Mouse (Mus musculus) splenic B cell, adult 2 months (primary cell): ENCODE data around the gene Pkp4.

Experiments
- DNase-seq: peaks from one replicate; pipeline ENCODE4 v3.0.0-alpha.2; 2011; ENCODE audit warnings: low read depth, low spot score
- H3K27me3 ChIP-seq: 2 replicates; pipeline ENCODE4 v1.6.1; 2012; ENCODE audit warnings: mild to moderate bottlenecking, low read length, moderate library complexity, mixed read lengths; ENCODE audit not compliant: control insufficient read depth, poor library complexity, insufficient read depth, severe bottlenecking
- H3K36me3 ChIP-seq: 2 replicates; pipeline ENCODE4 v1.6.1; 2012; ENCODE audit warnings: mild to moderate bottlenecking, low read length, moderate library complexity, mixed read lengths; ENCODE audit not compliant: control insufficient read depth, poor library complexity, insufficient read depth, severe bottlenecking

The Pkp4 gene

DNA sequence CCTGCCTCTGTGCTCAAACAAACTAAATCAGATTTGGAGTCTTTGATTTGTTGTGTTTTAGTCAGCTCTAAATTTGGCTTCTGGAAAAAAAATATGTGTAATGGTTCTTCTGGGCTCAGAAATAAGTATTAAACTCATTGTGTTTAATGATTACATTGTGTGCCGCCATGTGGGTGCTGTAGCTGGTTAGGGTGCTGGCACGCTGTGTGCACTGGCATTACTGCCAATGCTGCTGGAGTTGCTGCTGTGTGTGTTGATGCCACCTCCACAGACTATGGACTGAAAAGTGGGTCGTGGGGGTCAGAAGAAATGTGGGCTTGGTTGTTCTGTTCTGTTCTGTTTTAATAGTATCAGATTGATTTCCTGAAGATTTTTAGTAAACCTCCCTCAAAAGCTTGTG lies 92.8 kb downstream of the Pkp4 start:
- H3K27me3 ChIP-seq: no peaks in the 10 kb centered on the region
- DNase-seq: no peak
- no peaks in the 10 kb centered on the region for H3K36me3 ChIP-seq

DNA sequence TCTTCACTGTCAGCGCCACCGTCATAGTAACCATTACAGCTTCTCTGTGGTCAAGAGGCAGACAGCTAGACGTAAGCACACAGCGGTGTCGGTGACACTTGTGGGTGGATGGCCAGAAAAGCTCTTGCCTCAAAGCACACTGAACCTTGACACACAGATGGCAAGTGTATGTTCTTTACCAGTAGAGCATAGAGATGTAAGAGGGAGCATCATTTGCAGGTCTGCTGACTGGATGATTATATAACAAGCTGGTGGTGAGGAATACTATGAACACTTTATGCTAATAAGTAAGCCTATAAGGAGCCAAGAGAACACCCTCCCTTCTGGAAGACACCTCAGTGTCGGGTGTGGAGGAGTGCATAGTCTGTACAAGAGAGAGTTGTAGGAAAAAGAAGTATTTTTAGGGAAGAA lies 98.2 kb downstream of the Pkp4 start:
- no peak for DNase-seq
- H3K27me3 ChIP-seq: no peaks in the 10 kb centered on the region
- no peaks in the 10 kb centered on the region for H3K36me3 ChIP-seq

DNA sequence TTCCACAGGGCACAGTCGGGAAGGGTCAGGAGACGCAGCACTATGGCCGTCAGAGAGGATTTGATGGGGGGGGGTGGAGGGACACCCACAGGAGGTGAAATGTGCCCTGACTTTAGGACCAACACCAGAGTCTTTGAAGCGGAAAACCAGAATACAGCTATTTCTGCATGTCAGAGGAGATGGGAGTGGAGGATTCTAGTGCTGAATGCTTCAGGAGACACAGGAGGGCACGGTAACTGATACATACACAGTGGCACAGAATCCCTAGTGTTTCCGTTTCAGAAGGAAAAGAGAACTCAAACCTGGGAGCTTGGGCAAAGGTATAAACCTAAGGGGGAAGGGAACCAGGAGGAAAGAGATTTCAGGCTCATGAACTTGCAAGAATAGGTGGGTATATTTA lies 98.7 kb downstream of the Pkp4 start:
- no peaks in the 10 kb centered on the region for H3K36me3 ChIP-seq
- no peak for DNase-seq
- H3K27me3 ChIP-seq: no peaks in the 10 kb centered on the region

DNA sequence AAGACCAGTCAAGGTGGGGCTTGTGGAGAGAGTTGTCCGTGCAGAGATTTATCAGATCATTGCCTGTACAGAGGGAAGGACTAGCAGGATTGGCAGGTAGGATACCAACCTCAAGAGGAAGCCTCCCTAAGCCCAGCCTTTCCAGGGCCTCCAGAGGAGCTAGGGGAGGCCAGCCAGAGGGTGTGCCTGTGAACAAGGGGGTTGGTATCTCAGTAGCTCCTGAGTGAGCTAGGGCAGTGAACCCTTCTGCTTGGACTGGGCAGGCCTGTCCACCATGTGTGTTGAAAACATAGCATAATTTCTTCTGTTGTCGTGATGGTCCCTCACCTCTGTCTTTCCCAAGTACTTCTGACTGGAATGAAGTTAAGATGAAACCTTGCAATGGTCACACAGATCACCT lies 100.6 kb downstream of the Pkp4 start:
- no peak for DNase-seq
- H3K27me3 ChIP-seq: no peaks in the 10 kb centered on the region
- no peaks in the 10 kb centered on the region for H3K36me3 ChIP-seq

DNA sequence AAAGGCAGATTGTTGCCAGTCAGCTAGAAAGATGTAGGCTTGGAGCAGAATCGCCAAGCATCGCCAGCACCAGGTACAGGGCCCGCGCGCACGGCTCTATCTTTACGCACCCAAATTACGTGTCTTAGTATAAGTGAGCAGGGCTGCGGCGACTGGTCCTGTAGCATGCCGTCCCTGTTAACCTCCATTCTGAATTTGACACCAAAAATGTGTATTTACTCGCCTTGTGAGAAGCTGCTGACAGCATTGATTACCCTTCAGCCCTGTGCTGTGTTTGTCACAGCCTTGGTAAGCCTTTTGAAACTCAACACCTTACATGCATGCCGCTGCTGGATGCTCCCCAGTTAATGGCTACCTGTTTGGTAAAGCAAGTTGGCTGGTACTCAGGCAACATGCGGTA lies 105.8 kb downstream of the Pkp4 start:
- DNase-seq: no peak
- Histone ChIP-seq H3K36me3 (no peaks in the 10 kb centered on the region), H3K27me3 (no peaks in the 10 kb centered on the region)

DNA sequence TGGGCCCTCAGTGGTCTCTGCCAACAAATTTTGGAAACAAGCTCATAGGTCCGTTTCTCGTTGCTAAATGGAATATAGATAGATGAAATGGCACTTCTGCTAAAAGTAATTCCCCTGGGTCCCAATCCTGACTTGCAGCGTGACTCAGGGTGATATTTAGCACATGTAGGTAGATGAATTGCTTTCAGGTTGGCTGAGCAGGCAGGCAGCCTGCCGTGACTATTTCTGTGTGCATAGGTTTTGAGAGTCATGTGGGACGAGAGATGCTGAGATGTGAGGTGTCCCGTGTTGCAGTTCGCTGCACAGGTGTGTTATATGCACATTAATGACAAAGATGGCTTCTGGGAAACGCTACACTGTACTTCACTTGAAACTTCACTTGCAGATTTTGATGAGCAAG lies 111.2 kb downstream of the Pkp4 start:
- no peak for DNase-seq
- H3K27me3 ChIP-seq: no peaks in the 10 kb centered on the region
- no peaks in the 10 kb centered on the region for H3K36me3 ChIP-seq

DNA sequence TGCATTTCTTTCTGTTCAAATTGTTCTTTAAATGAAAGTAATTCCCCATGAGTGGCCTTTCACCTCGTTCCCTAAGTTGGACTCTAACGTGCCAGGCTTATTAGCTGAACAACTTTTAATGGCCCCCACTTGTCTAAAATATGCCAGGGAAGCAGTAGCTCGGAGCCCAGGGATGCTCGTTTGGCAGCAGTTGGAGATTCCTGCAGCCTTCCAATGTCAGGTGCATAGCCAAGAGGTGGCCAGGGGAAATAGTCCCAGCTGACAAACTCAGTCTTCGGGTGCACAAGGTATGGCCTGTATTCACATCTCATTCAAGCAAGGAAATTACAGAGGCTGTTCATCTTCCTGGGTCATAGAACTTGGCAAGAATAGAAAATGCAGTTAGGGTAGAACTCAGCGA lies 112.1 kb downstream of the Pkp4 start:
- Histone ChIP-seq H3K36me3 (no peaks in the 10 kb centered on the region), H3K27me3 (no peaks in the 10 kb centered on the region)
- DNase-seq: no peak

DNA sequence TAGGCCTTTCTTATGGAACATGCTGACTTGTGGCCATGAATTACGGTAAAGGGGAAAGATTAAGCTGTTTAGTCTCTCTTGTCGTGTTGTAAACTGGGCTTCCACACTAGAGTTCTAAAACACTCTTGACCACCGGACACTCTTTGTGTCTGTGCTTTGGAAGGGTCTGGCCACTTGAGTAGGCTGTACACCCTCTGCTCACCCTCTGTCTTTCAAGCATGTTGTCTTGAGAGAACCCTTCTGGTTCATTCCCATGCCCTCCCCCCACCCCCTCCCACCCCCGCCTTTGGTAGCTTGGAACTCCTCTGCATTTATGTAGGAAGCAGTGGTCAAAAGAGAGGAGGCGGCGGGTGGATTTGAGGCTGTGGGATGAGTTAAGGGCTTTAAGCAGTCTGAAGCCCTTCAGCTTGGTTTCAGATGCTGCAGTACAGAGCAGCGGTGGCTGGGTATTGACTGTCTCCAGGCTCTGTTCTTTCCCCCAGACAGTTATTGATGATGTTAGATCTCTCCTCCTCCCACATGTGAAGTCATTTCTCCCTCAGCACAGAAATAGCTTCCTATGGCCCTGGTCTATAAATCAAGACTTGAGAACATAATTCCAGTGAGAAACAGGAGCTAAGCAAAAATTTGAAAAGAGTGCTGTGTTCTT lies 120.4 kb downstream of the Pkp4 start:
- no peak for DNase-seq
- no peaks in the 10 kb centered on the region for H3K36me3 ChIP-seq

DNA sequence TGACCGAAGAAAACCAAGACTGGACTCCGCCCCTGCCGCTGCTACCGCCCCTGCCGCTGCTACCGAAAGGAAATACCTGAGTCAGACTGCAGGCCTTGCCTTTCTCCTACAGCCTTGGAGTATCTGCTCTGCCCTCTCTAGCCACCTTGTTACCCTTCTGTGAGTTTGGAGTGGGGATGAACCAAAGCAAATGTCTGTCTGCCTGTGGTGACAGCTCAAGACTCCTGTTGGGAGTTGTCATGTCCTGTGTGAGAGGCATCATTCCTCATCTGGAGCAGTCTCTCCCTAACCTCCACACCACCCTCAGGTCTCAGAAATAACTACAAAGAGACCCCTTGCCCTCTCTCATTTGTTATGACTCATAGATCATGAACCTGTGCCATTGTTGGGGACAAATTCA lies 122.3 kb downstream of the Pkp4 start:
- no peaks in the 10 kb centered on the region for H3K36me3 ChIP-seq

More for the DNA sequence above, 120.4 kb downstream of the Pkp4 start:
- no peaks in the 10 kb centered on the region for H3K27me3 ChIP-seq

DNA sequence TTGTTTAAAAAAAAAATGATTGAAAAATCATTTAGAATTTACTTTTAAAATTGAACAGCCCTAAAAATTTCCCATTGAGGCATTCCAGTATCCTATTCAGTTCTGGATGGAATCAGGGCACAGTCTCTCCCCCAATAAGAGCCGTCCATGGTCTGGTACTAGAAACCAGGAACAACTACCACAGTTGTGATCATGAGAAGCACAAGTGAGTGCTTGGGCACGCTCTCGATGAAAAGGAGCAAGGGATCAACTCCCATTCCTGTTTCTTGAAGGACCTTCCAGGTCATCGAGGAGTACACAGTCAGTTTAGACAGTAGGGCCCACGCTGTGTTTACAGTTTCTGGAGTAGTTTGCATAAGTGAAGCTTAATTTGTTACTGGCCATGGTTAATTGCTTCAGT lies 123.6 kb downstream of the Pkp4 start:
- no peaks in the 10 kb centered on the region for H3K36me3 ChIP-seq
- no peak for DNase-seq
- H3K27me3 ChIP-seq: no peaks in the 10 kb centered on the region

More for the DNA sequence above, 122.3 kb downstream of the Pkp4 start:
- no peak for DNase-seq
- no peaks in the 10 kb centered on the region for H3K27me3 ChIP-seq

DNA sequence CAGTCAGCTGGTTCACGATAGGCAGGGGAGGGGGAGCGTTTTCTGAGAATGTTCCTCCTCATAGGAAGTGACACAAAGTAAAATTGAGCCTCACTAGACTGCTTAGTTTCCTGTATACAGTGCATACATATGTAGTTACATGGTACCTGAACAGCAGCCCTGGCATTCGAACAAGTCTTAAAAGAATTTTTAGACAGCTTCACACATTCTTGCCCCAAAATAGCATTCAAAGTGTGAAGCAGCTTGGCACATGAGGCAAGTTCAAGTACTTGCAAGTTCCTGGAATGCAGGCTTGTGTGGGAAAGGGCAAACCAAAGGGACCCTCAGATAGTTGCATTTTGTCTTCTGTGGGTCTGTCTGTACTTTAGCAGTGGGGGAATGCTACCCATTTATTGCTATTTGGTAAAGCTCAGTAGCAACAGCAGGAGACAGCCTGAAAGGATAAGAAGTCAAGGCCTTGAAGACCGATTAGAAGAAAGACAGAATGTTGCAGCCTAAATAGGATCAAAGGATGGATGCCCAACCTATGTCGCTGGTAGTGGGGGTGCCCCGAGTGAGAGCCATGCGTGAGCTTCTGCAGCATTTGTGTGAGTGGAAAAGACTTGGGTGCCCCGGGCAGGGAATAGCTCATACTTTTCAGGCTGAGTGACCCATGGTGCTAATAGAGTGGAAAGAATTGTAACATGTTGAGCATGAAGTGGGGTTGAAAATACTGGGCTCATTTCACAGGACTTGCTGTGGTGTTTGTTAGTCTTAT lies 124.3 kb downstream of the Pkp4 start:
- no peak for DNase-seq
- no peaks in the 10 kb centered on the region for H3K27me3 ChIP-seq

DNA sequence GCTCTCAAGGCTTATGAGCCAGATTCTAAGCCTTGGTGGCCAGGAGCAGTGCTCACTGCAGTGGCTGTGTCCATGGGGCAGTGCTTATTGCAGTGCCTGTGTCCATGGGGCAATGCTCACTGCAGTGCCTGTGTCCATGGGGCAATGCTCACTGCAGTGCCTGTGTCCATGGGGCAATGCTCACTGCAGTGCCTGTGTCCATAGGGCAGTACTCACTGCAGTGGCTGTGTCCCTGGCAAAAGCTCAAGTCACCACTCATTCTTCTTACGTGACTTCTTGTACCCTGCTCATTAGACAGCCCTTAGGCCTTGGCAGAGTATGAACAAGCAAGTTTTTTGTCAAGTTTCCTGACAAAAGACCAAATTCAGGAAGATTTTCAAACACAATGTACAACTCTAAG lies 124.9 kb downstream of the Pkp4 start:
- H3K27me3 ChIP-seq: no peaks in the 10 kb centered on the region
- no peaks in the 10 kb centered on the region for H3K36me3 ChIP-seq
- DNase-seq: no peak

More for the DNA sequence above, 124.3 kb downstream of the Pkp4 start:
- no peaks in the 10 kb centered on the region for H3K36me3 ChIP-seq

DNA sequence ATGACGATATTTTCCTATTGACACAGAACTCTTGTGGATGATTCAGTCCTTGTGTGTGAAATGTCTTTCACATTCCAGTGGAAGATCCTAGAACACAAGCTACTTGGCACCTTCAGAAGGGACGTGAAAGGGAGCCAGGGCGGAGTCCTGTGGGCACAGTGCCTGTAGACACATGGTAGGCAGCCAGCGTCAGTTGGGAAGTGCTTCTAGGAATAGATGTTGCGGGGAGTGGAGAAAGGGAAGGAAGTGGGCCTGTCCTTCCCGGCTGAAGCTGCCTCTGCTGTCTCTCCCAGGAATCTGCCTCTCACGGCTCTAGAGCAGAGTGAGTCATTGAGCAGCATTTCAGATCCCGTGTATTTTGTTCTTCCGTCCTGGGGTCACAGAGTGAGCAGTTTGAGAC lies 125.6 kb downstream of the Pkp4 start:
- Histone ChIP-seq H3K27me3 (no peaks in the 10 kb centered on the region), H3K36me3 (no peaks in the 10 kb centered on the region)
- DNase-seq: no peak

DNA sequence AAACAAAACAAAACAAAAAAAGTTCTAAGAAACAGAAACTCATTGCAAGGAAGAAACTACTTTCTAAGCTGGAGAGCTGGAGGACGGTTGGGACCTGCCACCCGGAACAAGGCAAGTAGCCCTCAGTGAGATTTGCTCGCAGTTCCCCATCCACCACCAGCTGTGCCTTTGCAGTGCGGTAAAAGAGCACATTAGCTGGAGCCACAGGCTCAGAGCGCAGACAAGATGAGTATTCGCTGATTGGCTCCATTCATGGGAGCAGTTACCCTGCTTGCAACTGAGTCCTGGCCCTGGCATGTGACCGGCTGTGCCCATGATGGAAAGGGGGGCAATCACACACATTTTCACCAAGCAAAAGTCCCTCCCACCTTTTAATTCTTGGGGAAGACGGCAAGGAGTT lies 127.0 kb downstream of the Pkp4 start:
- no peaks in the 10 kb centered on the region for H3K27me3 ChIP-seq
- no peaks in the 10 kb centered on the region for H3K36me3 ChIP-seq
- no peak for DNase-seq

DNA sequence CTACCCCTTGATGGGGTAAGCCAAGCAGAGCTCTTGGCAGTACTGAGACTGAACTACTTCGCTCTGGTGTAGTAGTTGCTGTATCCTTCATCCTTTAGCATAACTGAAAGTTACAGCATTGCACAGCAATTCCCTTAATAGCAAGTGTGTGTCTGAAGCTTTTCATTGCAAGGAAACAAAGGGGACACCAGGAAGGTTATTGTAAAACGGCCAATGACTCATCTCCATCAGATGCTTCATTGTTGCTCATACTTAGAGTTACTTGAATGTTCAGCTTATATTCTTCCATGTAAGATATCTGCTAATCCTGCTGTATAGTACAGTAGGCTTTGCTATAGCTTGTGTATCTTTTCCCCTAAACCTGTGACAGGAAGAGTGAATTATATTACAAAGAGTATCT lies 128.8 kb downstream of the Pkp4 start:
- Histone ChIP-seq H3K36me3 (no peaks in the 10 kb centered on the region), H3K27me3 (no peaks in the 10 kb centered on the region)
- no peak for DNase-seq

DNA sequence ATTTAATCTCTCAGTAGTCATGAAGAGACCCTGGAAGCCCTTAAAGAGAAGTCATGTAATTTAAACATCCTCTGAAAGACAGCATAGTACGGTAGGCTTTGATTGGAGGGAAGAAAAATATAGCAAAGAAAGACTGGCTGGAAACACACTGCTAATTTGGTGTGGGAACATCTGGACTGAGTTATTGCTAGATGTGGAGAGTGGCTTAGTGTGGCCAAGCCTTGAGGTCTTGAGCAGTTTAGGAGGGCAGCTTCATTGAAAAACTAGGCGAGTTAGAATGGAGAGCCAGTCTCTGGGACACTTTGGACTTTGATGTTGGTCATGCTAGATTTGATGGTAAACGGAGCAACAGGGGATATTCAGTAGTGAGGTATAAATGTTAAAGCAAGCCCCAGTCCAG lies 129.7 kb downstream of the Pkp4 start:
- H3K27me3 ChIP-seq: no peaks in the 10 kb centered on the region
- H3K36me3 ChIP-seq: no peaks in the 10 kb centered on the region
- DNase-seq: no peak
